Mouse (Mus musculus): ENCODE data around the gene Mmp14. TPM values are rescaled to one million over a fixed set of nuclear protein-coding genes. Genes with fewer than 3 reads are reported as not detected.

The Mmp14 gene
- polyA plus RNA-seq, 1 experiment, result 17.2 TPM

DNA sequence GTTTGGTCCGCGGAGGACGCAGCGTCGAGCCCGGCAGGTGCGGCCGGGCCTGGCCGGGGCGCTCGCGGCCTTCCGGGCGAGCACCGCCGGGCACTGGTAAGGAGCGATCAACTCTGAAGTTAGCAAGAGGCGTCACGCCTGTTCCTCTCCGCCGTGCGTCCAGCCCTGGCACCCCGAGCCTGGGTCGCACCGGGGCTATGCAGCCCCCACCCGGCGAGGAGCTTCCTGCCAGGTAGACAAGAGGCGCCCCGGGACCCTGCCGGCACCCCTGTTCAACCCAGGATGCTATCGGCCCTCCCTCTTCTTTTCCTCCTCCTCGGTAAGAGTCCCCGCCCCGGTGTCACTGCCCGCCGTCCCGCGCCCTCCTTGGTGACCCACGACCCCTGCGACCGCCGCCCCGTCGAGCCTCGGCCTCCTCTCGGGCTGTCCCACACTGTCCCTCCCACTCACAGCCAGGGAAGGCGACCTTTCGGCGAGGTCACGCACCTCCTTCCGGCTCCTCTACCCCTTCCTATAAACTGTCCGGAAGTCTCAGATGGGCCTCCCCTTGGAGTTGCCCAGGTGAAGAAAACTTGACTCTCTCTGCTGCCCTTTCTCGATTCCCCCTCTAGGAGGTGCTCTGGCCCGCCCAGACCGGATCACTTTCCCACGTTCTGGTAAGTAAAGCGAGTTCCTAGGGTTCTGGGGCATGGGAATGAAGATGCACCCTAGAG is 33.0 kb downstream of the Mmp14 start:
- Histone ChIP-seq H3K4me3 (replicated peaks; ENCODE audit: control insufficient read depth, low read depth, low read length) (peak overlapping the region; percentile 75), H3K27ac (ENCODE audit: control insufficient read depth, insufficient read depth, low read depth, low read length, poor library complexity) (peak overlapping the region; percentile 96), H3K4me1 (ENCODE audit: control insufficient read depth, insufficient read depth, low read length) (peaks cover 1% of the 10 kb centered on the region; the same call in 1 of the 2 replicates)
- TF ChIP-seq POLR2A (IDR thresholded peaks at IDR 0.05; ENCODE audit: borderline replicate concordance, control insufficient read depth, low read depth, low read length) (peak; percentile 54; the same call in 1 of the 2 replicates), CTCF (IDR thresholded peaks at IDR 0.05; ENCODE audit: control insufficient read depth, insufficient read depth, low read length) (peak; percentile 70)
- under 1% methylated on average over 57 of the region's 57 CpGs for WGBS

DNA sequence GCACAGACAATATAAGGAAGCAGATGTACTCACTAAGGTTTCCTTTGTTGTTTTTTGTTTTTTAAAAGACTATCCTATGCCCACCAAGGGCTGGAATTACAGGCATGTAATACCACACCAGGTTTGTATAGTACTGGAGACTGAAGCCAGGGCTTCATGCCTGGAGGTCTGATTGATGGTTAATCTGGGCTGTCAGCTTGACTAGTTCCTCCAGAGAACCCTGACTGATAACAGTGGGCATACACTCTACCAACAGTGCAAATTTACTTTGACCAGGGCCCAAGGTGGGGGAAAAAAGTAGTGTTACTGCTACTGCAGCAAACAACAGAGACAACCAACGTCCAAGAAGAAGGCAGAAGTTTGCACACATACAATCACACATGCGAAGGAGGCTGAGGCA is 40.1 kb downstream of the Mmp14 start:
- WGBS, result 87% methylated on average over 2 of the region's 2 CpGs
- TF ChIP-seq POLR2A (IDR thresholded peaks at IDR 0.05; ENCODE audit: borderline replicate concordance, control insufficient read depth, low read depth, low read length) (no peak), CTCF (IDR thresholded peaks at IDR 0.05; ENCODE audit: control insufficient read depth, insufficient read depth, low read length) (no peak)
- H3K27ac ChIP-seq (ENCODE audit: control insufficient read depth, insufficient read depth, low read depth, low read length, poor library complexity), result no peak overlapping the region
- peaks cover 3% of the 10 kb centered on the region; the same call in 1 of the 2 replicates for H3K4me1 ChIP-seq (ENCODE audit: control insufficient read depth, insufficient read depth, low read length)
- H3K4me3 ChIP-seq (replicated peaks; ENCODE audit: control insufficient read depth, low read depth, low read length), result no peak overlapping the region

DNA sequence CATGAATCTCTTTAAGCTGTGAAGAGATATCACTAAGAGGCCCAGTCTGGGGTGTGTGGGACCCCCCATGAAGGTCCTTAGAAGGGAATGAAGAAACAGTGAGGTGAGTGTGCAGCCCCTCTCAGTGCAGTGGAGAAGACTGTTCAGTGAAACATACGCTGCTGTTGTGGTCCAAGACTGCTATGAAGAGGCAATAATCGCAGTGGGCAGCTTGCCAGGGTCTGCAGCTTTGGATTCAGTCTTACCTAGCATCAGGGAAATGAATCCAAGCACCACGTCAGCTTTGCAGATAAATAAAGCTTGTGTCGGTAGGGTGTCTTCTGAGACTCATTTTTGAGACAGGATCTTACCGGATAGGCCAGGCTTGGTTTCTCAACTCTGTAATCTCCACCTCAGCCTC is 41.3 kb downstream of the Mmp14 start:
- WGBS, result 72% methylated on average over 5 of the region's 5 CpGs
- Histone ChIP-seq H3K4me1 (ENCODE audit: control insufficient read depth, insufficient read depth, low read length) (peaks cover 3% of the 10 kb centered on the region; the same call in 1 of the 2 replicates), H3K4me3 (replicated peaks; ENCODE audit: control insufficient read depth, low read depth, low read length) (no peak overlapping the region), H3K27ac (ENCODE audit: control insufficient read depth, insufficient read depth, low read depth, low read length, poor library complexity) (no peak overlapping the region)
- no peak for TF ChIP-seq CTCF (IDR thresholded peaks at IDR 0.05; ENCODE audit: control insufficient read depth, insufficient read depth, low read length)
- no peak for TF ChIP-seq POLR2A (IDR thresholded peaks at IDR 0.05; ENCODE audit: borderline replicate concordance, control insufficient read depth, low read depth, low read length)

DNA sequence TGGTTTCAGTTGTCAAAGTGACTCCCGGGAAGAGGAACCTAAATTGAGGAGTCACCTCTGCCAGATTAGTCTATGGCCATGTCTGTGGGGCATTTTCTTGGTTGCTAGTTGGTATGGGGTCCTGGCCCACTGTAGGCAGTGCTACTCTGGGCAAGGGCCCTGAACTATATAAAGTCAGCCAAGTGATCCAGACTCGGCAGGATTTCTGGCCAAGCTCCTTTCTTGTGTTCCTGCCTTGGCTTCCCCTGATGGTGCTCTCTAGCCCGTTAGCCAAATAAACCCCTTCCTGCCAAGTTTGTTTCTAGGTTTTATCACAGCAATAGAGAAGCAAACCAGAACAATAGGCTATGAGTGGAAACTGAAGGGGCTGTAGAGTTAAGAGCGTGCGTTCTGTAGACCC is 43.3 kb downstream of the Mmp14 start:
- Histone ChIP-seq H3K27ac (ENCODE audit: control insufficient read depth, insufficient read depth, low read depth, low read length, poor library complexity) (no peak overlapping the region), H3K4me1 (ENCODE audit: control insufficient read depth, insufficient read depth, low read length) (peaks cover 3% of the 10 kb centered on the region; the same call in 1 of the 2 replicates), H3K4me3 (replicated peaks; ENCODE audit: control insufficient read depth, low read depth, low read length) (no peak overlapping the region)
- TF ChIP-seq CTCF (IDR thresholded peaks at IDR 0.05; ENCODE audit: control insufficient read depth, insufficient read depth, low read length), result no peak
- no peak for TF ChIP-seq POLR2A (IDR thresholded peaks at IDR 0.05; ENCODE audit: borderline replicate concordance, control insufficient read depth, low read depth, low read length)
- 71% methylated on average over 5 of the region's 5 CpGs for WGBS

DNA sequence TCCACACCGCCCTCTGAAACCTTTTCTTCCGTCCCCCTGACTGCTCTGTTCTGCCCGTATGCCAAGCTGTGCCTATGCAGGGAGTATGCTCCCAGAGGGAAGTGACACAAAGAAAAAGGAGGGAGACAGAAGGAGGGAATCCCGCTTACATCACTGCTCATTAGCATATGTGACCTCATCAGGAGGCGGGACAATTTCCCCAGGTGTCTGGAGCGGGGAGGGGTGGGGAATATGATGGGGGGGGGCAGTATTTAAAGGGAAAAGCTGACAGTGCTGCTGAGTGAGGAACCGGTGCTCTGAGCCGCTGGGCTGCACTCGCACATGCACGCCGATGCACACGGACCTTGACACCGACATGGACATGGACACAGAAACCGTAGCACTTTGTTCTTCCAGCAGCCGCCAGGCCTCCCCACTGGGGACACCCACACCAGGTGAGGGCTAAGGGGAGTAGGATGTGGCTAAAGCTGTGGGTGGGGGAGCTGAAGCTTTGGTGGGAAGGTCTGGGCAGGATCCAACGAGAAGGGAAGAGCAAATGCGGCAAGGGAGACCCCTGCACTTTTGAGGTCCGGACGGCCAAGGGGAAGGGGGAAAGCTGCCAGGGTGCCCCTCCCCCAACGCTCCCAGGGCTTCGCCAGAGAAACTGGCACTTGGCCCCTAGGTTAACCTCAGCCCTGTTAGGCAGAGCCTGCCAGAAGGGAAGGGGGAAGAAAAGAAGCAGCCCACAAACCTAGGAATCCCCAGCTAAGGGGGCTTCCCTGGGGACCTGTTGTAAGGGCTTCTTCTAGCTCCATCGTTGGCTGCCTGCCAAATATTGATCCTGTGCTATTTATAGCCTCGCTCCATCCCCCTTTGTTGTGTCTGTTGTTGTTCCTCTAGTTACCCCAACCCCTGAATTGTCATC is 44.8 kb downstream of the Mmp14 start, which contains the start of gene Rem2:
TSS of gene Rem2 (plus strand) at position 160 of the 904 bp plus-strand sequence.
- H3K27ac ChIP-seq (ENCODE audit: control insufficient read depth, insufficient read depth, low read depth, low read length, poor library complexity), result no peak within 1 kb of the TSS
- WGBS, result 15% methylated on average over 23 of the region's 23 CpGs
- TF ChIP-seq POLR2A (IDR thresholded peaks at IDR 0.05; ENCODE audit: borderline replicate concordance, control insufficient read depth, low read depth, low read length), result no peak
- no peak for TF ChIP-seq CTCF (IDR thresholded peaks at IDR 0.05; ENCODE audit: control insufficient read depth, insufficient read depth, low read length)
- H3K4me3 ChIP-seq (replicated peaks; ENCODE audit: control insufficient read depth, low read depth, low read length), result no peak within 1 kb of the TSS
- peaks cover 3% of the 10 kb centered on the region; the same call in 1 of the 2 replicates for H3K4me1 ChIP-seq (ENCODE audit: control insufficient read depth, insufficient read depth, low read length)

DNA sequence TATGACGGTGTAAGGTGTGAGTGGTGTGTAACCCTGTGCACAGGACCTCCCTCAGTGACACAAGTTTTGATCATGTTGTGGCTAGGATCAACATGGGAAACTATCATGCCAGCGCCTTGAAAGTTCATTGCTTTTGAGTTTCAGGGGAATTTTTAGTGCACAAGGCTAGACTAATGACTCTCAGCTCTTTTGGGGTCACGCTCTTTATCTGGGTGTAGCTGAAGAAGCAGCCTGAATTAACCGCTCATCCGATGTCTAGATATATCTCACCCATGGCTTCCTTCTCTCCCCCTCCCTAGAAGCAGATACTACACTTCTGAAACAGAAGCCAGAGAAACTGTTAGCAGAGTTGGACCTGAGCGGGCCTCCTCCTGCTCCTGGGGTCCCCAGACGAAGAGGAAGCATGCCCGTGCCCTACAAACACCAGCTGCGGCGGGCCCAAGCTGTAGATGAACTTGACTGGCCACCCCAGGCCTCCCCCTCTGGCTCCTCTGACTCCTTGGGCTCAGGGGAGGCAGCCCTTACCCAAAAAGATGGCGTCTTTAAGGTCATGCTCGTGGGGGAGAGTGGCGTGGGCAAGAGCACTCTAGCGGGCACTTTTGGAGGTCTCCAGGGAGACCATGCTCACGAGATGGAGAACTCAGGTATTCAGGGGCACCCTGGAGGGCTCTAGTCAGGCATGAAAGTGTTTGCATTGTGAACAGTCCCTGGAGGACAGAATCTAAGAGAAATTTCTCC is 45.9 kb downstream of the Mmp14 start:
- TF ChIP-seq CTCF (IDR thresholded peaks at IDR 0.05; ENCODE audit: control insufficient read depth, insufficient read depth, low read length) (no peak), POLR2A (IDR thresholded peaks at IDR 0.05; ENCODE audit: borderline replicate concordance, control insufficient read depth, low read depth, low read length) (no peak)
- WGBS, result 60% methylated on average over 15 of the region's 15 CpGs
- H3K4me3 ChIP-seq (replicated peaks; ENCODE audit: control insufficient read depth, low read depth, low read length), result no peak overlapping the region
- H3K4me1 ChIP-seq (ENCODE audit: control insufficient read depth, insufficient read depth, low read length), result peaks cover 3% of the 10 kb centered on the region; the same call in 1 of the 2 replicates
- no peak overlapping the region; the same call in 1 of the 2 replicates for H3K27ac ChIP-seq (ENCODE audit: control insufficient read depth, insufficient read depth, low read depth, low read length, poor library complexity)

DNA sequence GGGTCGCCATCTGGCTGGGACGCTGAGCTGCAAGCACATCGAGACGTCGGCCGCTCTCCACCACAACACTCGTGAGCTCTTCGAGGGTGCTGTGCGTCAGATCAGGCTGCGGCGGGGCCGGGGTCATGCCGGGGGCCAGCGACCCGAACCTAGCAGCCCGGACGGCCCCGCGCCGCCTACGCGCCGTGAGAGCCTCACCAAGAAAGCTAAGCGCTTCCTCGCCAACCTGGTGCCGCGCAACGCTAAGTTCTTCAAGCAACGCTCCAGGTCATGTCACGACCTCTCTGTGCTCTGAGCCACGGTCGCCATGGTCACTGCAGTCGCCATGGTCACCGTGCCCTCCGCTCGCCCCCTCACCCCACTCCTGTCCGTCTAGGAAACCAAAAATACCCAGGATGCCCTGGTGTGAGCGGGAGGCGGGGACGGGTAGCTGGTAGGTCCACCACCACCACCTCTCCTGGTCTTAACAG is 48.1 kb downstream of the Mmp14 start:
- TF ChIP-seq POLR2A (IDR thresholded peaks at IDR 0.05; ENCODE audit: borderline replicate concordance, control insufficient read depth, low read depth, low read length) (0 out of 2 replicates have a peak, but pooled peaks have one; percentile 20), CTCF (IDR thresholded peaks at IDR 0.05; ENCODE audit: control insufficient read depth, insufficient read depth, low read length) (no peak)
- peaks cover 3% of the 10 kb centered on the region; the same call in 1 of the 2 replicates for H3K4me1 ChIP-seq (ENCODE audit: control insufficient read depth, insufficient read depth, low read length)
- WGBS, result 4% methylated on average over 40 of the region's 40 CpGs
- peak overlapping the region; percentile 41 for H3K27ac ChIP-seq (ENCODE audit: control insufficient read depth, insufficient read depth, low read depth, low read length, poor library complexity)
- H3K4me3 ChIP-seq (replicated peaks; ENCODE audit: control insufficient read depth, low read depth, low read length), result peak overlapping the region; percentile 76
